Mouse (Mus musculus) hindbrain, embryonic 12.5 days (tissue): ENCODE results near the gene Cdk15. TPM values are rescaled to one million over a fixed set of nuclear protein-coding genes. Genes with fewer than 3 reads are reported as not detected.

Source experiments
- ATAC-seq: fragments of 200-750 bp; cut with Nextera tagmentation; 2 replicates; pipeline ENCODE4 v1.8.0; 2017; ENCODE audit warnings: moderate TSS enrichment; ENCODE audit not compliant: low FRiP score
- H3K27ac ChIP-seq: fragments of 300-500 bp; sonication (generic); 2 replicates; pipeline ENCODE4 v1.5.1; 2016; ENCODE audit warnings: mild to moderate bottlenecking
- H3K27me3 ChIP-seq: fragments of 300-500 bp; sonication (generic); 2 replicates; pipeline ENCODE4 v1.6.1; 2016; ENCODE audit warnings: mild to moderate bottlenecking
- H3K36me3 ChIP-seq: fragments of 300-500 bp; sonication (generic); 2 replicates; pipeline ENCODE4 v1.6.1; 2016; ENCODE audit warnings: mild to moderate bottlenecking
- H3K4me1 ChIP-seq: fragments of 300-500 bp; sonication (generic); 2 replicates; pipeline ENCODE4 v1.6.1; 2016
- H3K4me2 ChIP-seq: fragments of 300-500 bp; sonication (generic); replicated peaks from 2 replicates; pipeline ENCODE4 v1.6.1; 2016; ENCODE audit warnings: mild to moderate bottlenecking
- H3K4me3 ChIP-seq: fragments of 300-500 bp; sonication (generic); 2 replicates; pipeline ENCODE4 v1.5.1; 2016; ENCODE audit warnings: mild to moderate bottlenecking
- H3K9ac ChIP-seq: fragments of 300-500 bp; sonication (generic); 2 replicates; pipeline ENCODE4 v1.6.1; 2016; ENCODE audit warnings: mild to moderate bottlenecking, moderate library complexity
- H3K9me3 ChIP-seq: fragments of 300-500 bp; sonication (generic); replicated peaks from 2 replicates; pipeline ENCODE4 v1.6.1; 2016; ENCODE audit warnings: mild to moderate bottlenecking
- WGBS: fragments of 180-500 bp; shearing (Covaris S2); methylation state at CpG from one replicate; pipeline ENCODE4 v1.1.7; 2016; 5-methylcytosine and 5-hydroxymethylcytosine counted together
- polyA plus RNA-seq: library from polyadenylated mRNA; unstranded; fragments of >200 nt; fragmentation: Nextera tagmentation; extraction: Ambion mirVana; gene quantifications from 2 replicates; pipeline ENCODE4 v1.2.1, GENCODE M21; 2016

Cdk15 gene
- polyA plus RNA-seq, 1 experiment from 2014 or later = 1.4 TPM

GRCm38 (mm10) chr1:59316386-59317051 is 59.8 kb downstream of the Cdk15 start:
- no peak for ATAC-seq
- 6% methylated on average over 6 of the region's 6 CpGs for WGBS
- peaks cover 5% of the 10 kb centered on the region; the same call in 1 of the 2 replicates for H3K27me3 ChIP-seq
- no peaks in the 10 kb centered on the region for H3K9me3 ChIP-seq
- H3K4me2 ChIP-seq = peak overlapping the region; percentile 31
- H3K4me3 ChIP-seq = no peak overlapping the region
- H3K36me3 ChIP-seq = no peaks in the 10 kb centered on the region
- H3K9ac ChIP-seq = no peak overlapping the region
- H3K27ac ChIP-seq = peak overlapping the region; percentile 8; the same call in 1 of the 2 replicates
- peaks cover 48% of the 10 kb centered on the region for H3K4me1 ChIP-seq

GRCm38 (mm10) chr1:59317397-59317796 is 60.7 kb downstream of the Cdk15 start:
- Histone ChIP-seq H3K27me3 (peaks cover 5% of the 10 kb centered on the region; the same call in 1 of the 2 replicates), H3K27ac (no peak overlapping the region), H3K4me1 (peaks cover 49% of the 10 kb centered on the region), H3K9me3 (no peaks in the 10 kb centered on the region), H3K9ac (no peak overlapping the region), H3K4me3 (no peak overlapping the region), H3K36me3 (no peaks in the 10 kb centered on the region), H3K4me2 (no peak overlapping the region)
- no peak for ATAC-seq
- 74% methylated on average over 1 of the region's 1 CpGs for WGBS

GRCm38 (mm10) chr1:59318878-59319277 is 62.2 kb downstream of the Cdk15 start:
- Histone ChIP-seq H3K9ac (no peak overlapping the region), H3K9me3 (no peaks in the 10 kb centered on the region), H3K27ac (no peak overlapping the region), H3K27me3 (peaks cover 5% of the 10 kb centered on the region; the same call in 1 of the 2 replicates), H3K4me1 (peaks cover 46% of the 10 kb centered on the region), H3K4me2 (no peak overlapping the region), H3K36me3 (no peaks in the 10 kb centered on the region), H3K4me3 (no peak overlapping the region)
- 50% methylated on average over 5 of the region's 5 CpGs for WGBS
- no peak for ATAC-seq

DNA sequence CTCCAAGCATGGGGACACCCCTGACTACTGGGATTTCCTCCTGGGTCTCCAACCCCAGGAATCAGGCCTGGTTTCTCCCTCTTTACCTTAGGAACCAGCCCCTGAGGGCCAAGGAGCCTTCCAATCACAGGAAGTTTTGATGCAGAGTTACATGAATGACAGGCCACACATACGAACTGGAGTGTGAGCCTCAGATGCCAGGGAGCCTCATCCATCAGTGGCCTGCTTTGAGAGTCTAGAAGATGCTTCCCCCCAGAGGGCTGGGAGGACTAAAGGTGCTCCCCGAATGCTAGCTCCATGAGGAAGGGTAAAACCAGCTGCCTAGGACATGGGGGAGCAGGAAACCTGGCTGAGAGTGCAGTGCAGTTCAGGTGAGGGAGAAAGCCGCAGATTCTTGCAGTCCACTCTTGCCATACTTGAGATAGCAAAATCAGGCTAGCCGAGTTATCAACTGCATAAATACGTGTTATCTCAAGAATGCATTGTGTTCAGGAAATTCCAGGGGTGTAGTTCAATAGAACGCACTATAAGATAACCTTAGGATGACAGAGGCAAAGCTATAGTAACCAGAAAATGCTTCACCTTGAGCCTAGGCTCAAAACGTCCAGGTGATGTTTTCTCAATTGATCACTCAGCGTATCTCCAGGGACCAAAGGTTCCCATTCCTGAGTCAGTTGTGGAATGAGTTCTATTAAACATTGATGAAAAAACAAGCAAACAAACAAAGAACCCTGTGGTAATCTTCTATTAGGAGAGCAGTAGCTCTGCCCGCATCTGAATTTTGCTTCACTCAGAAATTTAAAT is 64.6 kb downstream of the Cdk15 start:
- Histone ChIP-seq H3K36me3 (no peaks in the 10 kb centered on the region), H3K4me1 (peaks cover 25% of the 10 kb centered on the region), H3K27ac (no peak overlapping the region), H3K9me3 (no peaks in the 10 kb centered on the region), H3K4me3 (no peak overlapping the region), H3K4me2 (no peak overlapping the region), H3K9ac (no peak overlapping the region), H3K27me3 (peaks cover 5% of the 10 kb centered on the region; the same call in 1 of the 2 replicates)
- ATAC-seq = no peak
- 73% methylated on average over 9 of the region's 9 CpGs for WGBS

DNA sequence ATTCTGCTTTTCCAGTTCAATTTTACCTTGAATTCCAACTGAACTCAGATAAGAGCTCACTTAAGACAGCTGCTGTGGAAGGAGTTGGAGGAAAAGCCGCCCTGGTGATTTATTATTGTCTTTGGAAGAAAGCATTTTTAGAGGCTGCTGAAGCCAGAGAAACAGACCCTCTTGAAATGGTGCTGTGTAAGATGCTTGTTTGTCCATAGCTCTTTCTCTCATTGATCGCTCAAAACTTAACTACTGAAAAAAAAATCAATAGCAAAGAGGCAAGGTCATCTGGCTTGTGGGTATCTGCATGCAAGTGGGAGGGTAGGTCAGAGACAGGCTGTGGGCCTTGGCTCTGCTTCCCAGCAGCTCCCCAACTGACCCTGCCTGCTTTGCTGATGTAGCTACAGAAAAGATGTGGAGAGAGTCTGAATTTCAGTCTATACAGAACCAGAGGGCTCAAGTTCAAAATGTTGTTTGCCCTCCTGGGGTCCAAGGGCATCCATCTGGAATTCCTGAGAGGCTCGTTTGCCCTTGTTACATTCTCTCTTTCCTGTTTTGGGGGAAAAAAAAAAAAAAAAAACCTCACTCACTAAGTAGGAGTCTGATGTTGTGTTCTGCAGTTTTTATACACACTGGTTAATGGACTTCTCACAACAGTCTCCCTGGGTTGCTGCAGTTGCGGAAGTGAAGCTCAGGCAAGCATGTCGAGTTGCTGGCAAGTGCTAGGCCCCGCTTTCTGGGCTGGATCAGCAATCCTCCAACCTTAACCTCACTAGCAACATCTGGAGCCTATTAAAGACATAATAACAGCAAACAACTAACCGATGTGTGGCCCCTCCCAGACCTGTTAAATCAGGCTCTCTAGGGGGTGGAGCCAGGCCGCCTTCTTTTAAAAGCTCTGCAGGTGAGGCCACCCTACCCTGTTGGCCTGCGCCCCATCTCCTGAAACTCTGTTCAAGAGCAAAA is 65.5 kb downstream of the Cdk15 start:
- Histone ChIP-seq H3K36me3 (no peaks in the 10 kb centered on the region), H3K9ac (no peak overlapping the region), H3K27me3 (peaks cover 5% of the 10 kb centered on the region; the same call in 1 of the 2 replicates), H3K4me2 (no peak overlapping the region), H3K9me3 (no peaks in the 10 kb centered on the region), H3K4me3 (no peak overlapping the region), H3K27ac (peak overlapping the region; percentile 30; the same call in 1 of the 2 replicates), H3K4me1 (peaks cover 29% of the 10 kb centered on the region)
- WGBS = 56% methylated on average over 9 of the region's 9 CpGs
- ATAC-seq = no peak

GRCm38 (mm10) chr1:59326854-59327395 is 70.2 kb downstream of the Cdk15 start:
- peaks cover 26% of the 10 kb centered on the region for H3K4me1 ChIP-seq
- no peak for ATAC-seq
- no peak overlapping the region for H3K9ac ChIP-seq
- WGBS = 8% methylated on average over 10 of the region's 10 CpGs
- no peaks in the 10 kb centered on the region for H3K27me3 ChIP-seq
- H3K4me3 ChIP-seq = no peak overlapping the region
- H3K9me3 ChIP-seq = no peaks in the 10 kb centered on the region
- 0 out of 2 replicates have a peak overlapping the region, but pooled peaks have one; percentile 1 for H3K4me2 ChIP-seq
- H3K27ac ChIP-seq = no peak overlapping the region
- no peaks in the 10 kb centered on the region for H3K36me3 ChIP-seq

DNA sequence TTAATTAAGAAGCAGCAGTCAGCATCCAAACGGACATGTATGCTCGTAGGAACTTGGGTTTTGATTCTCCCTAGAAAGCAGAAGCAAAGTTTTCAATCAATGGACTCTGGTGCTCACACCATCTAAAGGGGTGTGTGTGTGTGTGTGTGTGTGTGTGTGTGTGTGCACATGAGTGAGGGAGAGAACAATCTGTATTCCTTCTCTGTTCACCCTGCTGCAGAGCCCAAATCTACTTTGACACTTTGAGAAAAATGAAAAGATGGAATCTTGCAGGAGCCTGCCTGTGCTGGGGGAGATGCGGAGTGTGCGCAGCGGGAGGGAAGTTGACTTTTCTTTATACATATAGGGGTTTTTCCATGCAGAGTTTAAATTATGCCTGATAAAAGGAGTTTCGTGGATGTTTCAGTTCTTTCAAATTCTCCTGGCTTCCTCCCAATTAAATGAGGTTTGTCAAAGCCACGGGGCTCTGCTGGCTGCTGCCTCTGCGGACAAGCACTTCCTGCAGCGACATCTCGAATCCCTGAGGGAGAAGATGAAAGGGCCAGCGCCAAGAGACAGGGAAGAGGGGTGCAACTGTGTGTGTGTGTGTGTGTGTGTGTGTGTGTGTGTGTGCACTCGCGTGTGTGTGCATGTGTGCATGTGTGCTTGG is 76.2 kb downstream of the Cdk15 start:
- H3K9me3 ChIP-seq = no peaks in the 10 kb centered on the region
- WGBS = 31% methylated on average over 13 of the region's 13 CpGs
- peak overlapping the region; percentile 21; the same call in 1 of the 2 replicates for H3K4me2 ChIP-seq
- H3K4me3 ChIP-seq = no peak overlapping the region
- no peaks in the 10 kb centered on the region for H3K27me3 ChIP-seq
- H3K27ac ChIP-seq = peak overlapping the region; percentile 24; the same call in 1 of the 2 replicates
- H3K4me1 ChIP-seq = peaks cover 33% of the 10 kb centered on the region
- 0 out of 2 replicates have a peak overlapping the region, but pooled peaks have one; percentile 8 for H3K9ac ChIP-seq
- ATAC-seq = peak; percentile 12; the same call in 1 of the 2 replicates
- H3K36me3 ChIP-seq = no peaks in the 10 kb centered on the region

- no peak overlapping the region for H3K4me3 ChIP-seq
- ATAC-seq = peak; percentile 41; the same call in 1 of the 2 replicates
- no peaks in the 10 kb centered on the region for H3K9me3 ChIP-seq
- H3K4me1 ChIP-seq = peaks cover 28% of the 10 kb centered on the region
- peak overlapping the region; percentile 21; the same call in 1 of the 2 replicates for H3K4me2 ChIP-seq
- H3K36me3 ChIP-seq = no peaks in the 10 kb centered on the region
- H3K9ac ChIP-seq = 0 out of 2 replicates have a peak overlapping the region, but pooled peaks have one; percentile 8
- H3K27me3 ChIP-seq = no peaks in the 10 kb centered on the region
- 31% methylated on average over 5 of the region's 5 CpGs for WGBS
- peak overlapping the region; percentile 24; the same call in 1 of the 2 replicates for H3K27ac ChIP-seq
Observed at GRCm38 (mm10) chr1:59333386-59333759, 76.7 kb downstream of the Cdk15 start.

DNA sequence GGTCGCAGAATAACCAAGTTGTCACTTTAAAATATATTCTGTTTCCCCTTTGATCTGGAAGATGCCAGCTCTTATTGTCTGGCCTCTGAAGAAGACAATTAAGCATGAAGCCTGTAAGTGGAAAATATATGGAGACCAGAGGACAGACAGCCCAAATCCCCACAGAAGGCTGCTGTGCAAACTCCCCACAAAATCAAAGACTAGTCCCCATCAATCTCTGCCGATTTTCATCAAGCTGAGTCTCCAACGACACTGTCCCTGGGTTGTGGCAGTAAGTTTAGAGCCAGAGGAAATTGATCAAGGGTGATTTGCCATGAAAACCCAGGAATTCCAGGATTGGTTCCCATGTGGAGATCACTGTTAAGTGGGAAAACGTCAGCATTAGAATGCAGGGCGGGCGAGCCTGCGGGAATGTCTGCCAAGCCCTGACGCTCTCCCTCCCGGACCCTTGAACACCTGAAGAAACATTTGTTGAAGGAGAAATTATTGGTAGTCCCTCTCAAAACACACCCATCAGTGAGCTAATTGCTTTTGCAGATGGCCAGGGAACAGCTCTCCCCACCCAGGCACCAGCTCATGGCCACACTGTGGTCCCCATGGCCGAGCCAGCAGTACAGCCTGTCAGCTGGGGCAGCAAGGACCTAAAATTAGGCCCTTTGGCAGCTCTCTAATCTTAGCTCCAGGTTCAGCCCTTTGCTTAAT is 77.3 kb downstream of the Cdk15 start:
- Histone ChIP-seq H3K4me1 (peaks cover 28% of the 10 kb centered on the region), H3K27ac (no peak overlapping the region), H3K4me3 (no peak overlapping the region), H3K4me2 (no peak overlapping the region), H3K27me3 (no peaks in the 10 kb centered on the region), H3K36me3 (no peaks in the 10 kb centered on the region), H3K9me3 (no peaks in the 10 kb centered on the region), H3K9ac (no peak overlapping the region)
- WGBS = 33% methylated on average over 10 of the region's 10 CpGs
- ATAC-seq = no peak

GRCm38 (mm10) chr1:59334562-59334890 is 77.8 kb downstream of the Cdk15 start:
- H3K27ac ChIP-seq = no peak overlapping the region
- ATAC-seq = no peak
- 64% methylated on average over 4 of the region's 4 CpGs for WGBS

GRCm38 (mm10) chr1:59336256-59336655 is 79.5 kb downstream of the Cdk15 start:
- WGBS = 91% methylated on average over 1 of the region's 1 CpGs
- Histone ChIP-seq H3K27ac (no peak overlapping the region), H3K4me1 (peaks cover 33% of the 10 kb centered on the region), H3K27me3 (no peaks in the 10 kb centered on the region), H3K4me2 (no peak overlapping the region), H3K36me3 (no peaks in the 10 kb centered on the region), H3K9ac (no peak overlapping the region), H3K4me3 (no peak overlapping the region), H3K9me3 (no peaks in the 10 kb centered on the region)
- ATAC-seq = no peak

More at GRCm38 (mm10) chr1:59334562-59334890, 77.8 kb downstream of the Cdk15 start:
- H3K4me3 ChIP-seq = no peak overlapping the region
- no peaks in the 10 kb centered on the region for H3K9me3 ChIP-seq
- H3K9ac ChIP-seq = no peak overlapping the region
- peaks cover 28% of the 10 kb centered on the region for H3K4me1 ChIP-seq
- no peaks in the 10 kb centered on the region for H3K36me3 ChIP-seq
- no peak overlapping the region for H3K4me2 ChIP-seq
- H3K27me3 ChIP-seq = no peaks in the 10 kb centered on the region
